Mouse (Mus musculus): Measurements from ENCODE around the gene Gtpbp1. TPM values are rescaled to one million over a fixed set of nuclear protein-coding genes. Genes with fewer than 3 reads are reported as not detected.
"Not testable (repeated sequence)": the region's sequence is repeated elsewhere in the genome, so short reads cannot be mapped to it uniquely, and the experiment has no call there.

The Gtpbp1 gene
- polyA plus RNA-seq (2012; rRNA removed): 45.0 and 46.6 TPM in 2 replicates

DNA sequence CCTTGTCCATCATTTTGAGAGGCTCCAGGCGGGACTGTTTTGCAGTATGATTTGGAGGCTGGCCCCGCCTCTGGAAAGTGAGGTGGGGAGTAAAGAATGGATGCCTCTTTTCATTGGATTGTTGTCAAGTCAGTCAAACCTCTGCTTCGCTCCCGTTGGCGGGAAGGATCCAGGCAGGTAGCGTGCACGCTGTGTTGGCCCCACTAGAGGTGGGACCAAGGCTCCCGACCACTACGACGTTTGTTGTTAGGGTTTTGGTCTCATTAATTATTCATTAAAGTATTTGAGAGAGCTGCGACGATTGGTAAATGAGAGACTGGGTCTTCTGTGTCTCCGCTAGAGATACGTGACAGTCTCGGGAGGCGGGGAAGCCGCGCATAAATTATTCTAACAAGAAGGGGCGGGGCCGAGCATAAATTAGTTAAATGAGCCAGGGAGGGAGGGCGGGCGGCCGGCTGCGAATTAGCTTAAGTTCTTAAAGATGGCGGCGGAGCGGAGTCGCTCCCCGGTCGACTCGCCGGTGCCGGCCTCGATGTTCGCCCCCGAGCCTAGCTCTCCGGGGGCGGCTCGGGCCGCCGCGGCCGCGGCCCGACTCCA, at the start of gene Gtpbp1:
TSS of gene Gtpbp1 (plus strand) at position 420 of the 597 bp plus-strand sequence.
- peak; percentile 99 to 100 for DNase-seq (ENCODE audit: extremely low spot score in 1 of 2, low spot score in 1 of 2)

DNA sequence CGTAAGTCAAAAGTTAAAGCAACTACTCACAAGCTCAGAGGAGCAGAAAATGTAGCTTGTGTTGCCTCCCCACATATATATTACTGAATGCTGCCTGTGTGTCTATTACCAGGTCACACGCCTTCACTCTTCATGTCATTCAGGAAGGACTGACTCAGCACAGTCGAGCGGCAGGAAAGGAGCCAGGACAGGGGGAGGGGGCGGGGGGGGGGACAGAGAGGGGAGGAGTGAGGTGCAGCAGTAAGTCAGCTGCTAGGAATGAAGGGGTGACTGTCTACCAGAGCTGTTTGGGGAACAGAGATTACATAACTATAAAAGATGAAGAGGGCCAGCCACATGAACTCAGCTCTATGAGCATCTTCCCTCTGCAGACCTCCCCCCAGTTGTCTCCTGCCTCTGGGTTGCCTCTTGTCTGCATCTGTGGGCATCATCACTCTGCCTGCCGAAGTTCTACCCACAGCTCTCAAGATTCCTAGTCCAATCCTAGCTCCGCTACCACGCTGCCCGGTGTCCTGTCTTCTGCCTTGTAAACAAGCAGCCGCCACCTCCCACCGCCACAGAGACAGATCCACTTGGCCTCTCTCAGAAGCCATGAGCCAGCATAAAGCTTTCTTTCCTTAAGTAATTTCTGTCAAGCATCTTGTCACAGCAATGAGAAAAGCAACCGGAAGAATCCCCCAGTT, 49.4 kb upstream of the Gtpbp1 start:
- peak in 1 of 2 experiments; percentile 51 for DNase-seq (ENCODE audit: extremely low spot score in 1 of 2, low spot score in 1 of 2)

DNA sequence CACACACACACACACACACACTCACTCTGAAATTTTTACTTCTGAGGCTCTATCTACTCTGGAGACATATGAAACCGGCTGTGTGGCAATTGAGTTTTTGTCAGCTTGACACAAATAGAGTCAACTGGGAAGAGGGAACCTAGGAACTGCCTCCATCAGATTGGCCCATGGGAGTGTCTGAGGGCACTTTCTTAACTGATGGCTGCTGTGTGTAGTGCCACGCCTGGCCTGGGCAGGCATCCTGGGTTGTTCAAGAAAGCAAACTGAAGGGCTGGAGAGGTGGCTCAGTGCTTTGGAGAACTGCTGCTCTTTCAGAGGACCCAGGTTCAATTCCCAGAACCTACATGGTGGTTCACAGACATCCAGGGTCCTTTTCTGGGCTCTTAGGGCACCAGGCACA, 45.2 kb upstream of the Gtpbp1 start:
- DNase-seq (ENCODE audit: extremely low spot score in 1 of 2, low spot score in 1 of 2): no peak

DNA sequence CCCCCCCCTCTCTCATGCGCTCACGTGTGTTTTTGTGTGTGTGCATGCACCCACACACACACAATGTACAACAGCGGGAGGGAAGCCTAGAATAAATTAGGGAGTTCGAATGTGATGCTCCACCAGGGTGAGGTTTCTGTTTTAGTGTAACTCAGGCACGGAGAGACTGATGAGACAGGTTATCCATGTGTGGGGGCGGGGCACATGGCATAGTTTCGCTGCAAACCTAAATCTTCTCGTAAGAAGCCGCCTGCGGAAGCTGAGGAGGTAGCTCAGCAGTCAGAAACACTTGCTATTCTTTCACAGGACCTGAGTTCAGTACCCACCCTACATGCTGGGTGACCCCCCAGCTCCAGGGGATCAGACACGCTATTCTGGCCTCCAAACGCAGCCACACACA, 42.5 kb upstream of the Gtpbp1 start:
- peak in 1 of 2 experiments; percentile 51 for DNase-seq (ENCODE audit: extremely low spot score in 1 of 2, low spot score in 1 of 2)

DNA sequence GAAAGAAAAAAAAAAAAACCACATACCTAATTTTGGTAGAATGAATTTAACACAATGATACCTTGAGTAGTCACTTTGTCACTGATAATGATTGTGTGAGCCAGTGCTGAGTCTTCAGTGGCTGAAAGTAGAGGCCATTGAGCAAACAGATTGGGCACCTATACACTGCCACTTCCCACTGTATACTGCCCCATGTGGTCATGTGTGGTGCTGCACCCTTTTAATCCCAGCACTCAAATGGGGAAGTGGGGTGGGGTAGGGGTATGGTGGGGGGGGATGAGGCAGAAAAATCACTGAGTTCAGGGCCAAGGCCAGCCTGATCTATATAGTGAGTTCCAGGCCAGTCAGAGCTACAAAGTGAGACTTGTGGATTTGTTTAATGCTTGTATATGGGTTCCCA, 40.1 kb upstream of the Gtpbp1 start:
- peak in 1 of 2 experiments; percentile 59 for DNase-seq (ENCODE audit: extremely low spot score in 1 of 2, low spot score in 1 of 2)

DNA sequence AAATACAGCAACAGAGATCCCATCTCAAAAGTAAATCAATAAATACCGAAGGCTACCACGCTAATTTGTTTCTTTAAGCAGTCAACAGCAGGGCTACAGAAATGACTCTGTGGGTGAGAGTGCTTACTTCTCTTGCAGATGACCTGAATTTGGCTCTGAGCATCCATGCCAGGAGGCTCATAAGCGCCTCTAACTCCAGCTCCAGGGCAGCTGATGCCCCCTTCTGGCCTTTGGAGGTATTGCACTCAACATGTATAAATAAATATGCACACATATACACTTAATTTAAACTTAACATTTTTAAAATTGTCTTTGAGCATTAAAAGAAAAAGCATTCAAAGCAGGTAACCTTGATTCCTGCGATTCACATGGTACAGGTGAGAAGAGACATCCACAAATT, 39.2 kb upstream of the Gtpbp1 start:
- DNase-seq (ENCODE audit: extremely low spot score in 1 of 2, low spot score in 1 of 2): no peak

DNA sequence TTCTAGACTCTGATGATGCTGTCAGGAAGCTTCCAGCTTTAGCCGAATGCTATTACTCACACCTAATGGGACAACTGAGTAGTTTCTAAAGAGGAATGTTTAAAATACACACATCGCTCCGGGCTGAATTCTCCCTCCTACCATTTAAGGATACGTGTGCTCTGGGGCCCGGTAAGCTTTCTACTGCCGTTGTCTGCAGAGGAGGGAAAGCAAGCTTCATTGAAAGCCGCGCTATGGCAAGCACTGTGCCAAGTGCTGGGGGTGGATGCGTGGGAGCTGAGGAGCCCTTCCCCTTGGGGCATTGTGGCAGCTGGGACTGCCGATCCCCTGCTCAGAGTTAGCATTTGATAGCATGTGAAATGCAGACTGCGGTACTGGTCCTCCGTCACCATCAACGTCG, 34.2 kb upstream of the Gtpbp1 start:
- DNase-seq (ENCODE audit: extremely low spot score in 1 of 2, low spot score in 1 of 2): peak in 1 of 2 experiments; percentile 70

DNA sequence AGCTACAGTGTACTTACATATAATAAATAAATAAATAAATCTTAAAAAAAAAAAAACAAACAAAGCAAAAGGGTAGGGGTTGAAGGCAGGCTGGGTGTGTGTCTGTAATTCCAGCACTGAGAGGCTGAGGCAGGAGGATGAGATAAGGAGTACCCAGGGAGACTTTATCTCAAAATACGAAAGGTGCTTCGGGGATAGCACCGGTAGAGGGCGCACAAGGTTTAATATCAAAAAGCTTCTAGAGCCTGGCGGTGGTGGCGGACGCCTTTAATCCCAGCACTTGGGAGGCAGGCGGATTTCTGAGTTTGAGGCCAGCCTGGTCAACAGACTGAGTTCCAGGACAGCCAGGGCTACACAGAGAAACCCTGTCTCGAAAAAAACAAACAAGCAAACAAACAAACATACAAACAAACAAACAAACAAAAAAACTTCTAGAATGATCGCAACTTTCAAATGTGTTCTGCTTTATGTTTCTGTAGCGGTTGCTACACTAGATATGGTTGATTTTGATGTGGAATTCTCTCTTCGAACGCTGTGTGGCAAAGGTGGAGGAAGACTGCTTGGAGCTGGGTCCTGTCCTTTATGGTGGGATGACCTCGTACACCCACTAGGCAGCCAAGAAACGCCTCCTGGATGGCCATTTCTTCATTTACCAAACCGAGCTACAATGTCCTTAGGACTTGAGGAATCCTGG, 32.7 kb upstream of the Gtpbp1 start:
- DNase-seq (ENCODE audit: extremely low spot score in 1 of 2, low spot score in 1 of 2): peak; percentile 68 to 95

DNA sequence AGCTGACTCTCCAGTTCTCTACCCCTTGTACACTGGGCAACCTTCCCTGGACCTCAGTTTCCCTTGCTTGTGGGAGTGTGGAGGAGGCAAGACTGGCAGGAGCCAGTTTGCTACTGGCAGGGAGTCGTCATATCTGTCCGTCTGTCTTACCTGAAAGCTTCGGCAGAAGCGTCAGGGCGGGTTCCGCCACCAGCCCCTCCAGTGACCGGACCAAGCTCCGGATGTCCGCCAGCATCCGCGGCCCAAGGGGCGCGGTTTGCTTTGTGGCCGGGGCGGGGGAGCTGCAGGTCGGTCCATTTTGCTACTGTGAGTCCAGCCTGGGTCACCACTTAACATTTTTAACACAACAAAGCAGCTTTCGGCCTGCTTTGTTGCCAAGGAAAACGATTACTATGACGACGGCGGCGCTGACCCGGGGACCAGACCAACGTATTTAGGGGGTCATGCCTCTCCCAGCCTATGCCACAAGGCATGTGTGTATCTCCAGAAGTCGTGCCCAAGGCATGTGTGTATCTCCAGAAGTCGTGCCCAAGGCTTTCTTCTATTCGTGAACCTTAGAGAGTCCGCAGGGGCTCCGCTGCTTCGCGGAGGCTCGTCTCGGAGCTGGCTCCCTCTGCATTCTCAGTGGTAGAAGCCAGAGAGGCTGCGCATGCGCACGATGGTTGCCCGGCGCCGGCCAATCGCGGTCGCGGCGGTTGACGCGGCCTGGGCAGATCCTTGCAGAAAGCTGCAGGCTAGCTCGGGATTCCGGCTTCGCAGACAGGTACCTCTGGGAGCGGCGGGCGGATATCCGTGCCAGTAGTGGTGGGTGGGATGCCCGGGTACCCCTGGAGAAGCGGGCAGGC, 31.9 kb upstream of the Gtpbp1 start, which contains the start of the genes Fam227a and Cby1:
TSS of gene Fam227a (minus strand) at position 426 of the 845 bp plus-strand sequence.
TSS of gene Cby1 (plus strand) at position 669 of the 845 bp plus-strand sequence.
- DNase-seq (ENCODE audit: extremely low spot score in 1 of 2, low spot score in 1 of 2): peak; percentile 84 to 96

DNA sequence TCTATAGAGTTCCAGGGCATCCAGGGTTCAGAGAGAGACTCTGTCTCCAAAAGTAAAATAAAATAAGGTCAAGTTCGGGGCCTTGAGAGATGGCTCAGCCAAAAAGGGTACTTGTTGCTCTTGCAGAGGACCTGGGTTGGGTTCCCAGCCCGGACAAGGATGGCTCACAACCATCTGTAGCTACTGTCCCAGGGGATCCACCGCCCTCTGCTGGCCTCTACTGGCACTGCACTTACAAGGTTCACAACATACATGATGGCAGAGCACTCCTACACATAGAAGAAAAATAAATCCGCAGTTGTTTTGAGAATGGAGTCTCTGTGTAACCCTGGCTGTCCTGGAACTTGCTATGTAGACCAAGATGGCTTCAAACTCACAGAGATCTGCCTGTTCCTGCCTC, 28.8 kb upstream of the Gtpbp1 start:
- no peak for DNase-seq (ENCODE audit: extremely low spot score in 1 of 2, low spot score in 1 of 2)

DNA sequence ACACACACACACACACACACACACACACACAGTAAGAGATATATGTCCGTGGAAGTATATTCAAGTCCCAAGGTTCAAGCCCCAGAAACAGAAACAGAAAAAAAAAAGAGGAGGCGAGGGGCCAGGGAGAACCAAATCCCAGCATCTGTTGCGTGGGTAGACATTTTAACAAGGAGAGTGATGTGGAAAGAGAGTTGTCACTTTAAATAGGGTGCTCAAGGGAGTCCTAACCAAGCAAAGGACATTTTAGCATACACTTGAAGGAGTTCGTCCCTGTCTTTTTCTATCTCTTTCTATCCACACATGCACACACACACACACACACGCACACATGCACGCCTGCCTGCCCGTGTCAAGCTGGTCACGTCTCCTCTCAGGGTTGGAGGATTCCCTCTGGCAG, 26.0 kb upstream of the Gtpbp1 start:
- DNase-seq (ENCODE audit: extremely low spot score in 1 of 2, low spot score in 1 of 2): peak; percentile 52 to 74

DNA sequence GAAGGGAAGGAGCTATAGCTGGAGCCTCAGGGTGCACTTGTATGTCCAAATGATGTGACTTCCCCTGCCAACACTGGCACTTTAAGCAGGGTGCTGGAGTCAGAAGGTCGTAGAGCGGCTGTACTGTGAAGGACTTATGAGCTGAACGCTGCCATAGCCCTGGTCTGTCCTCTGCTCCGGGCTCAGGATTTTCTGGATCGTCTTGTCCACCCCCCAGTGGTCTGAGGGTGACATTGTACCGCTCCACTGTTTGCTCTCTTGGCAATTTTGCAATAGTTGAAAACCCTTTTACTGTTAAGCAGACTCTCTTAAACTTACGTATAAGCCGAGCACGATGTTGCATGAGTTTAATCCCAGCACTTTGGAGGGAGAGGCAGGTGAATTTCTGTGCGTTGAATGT, 21.4 kb upstream of the Gtpbp1 start:
- DNase-seq (ENCODE audit: extremely low spot score in 1 of 2, low spot score in 1 of 2): no peak

DNA sequence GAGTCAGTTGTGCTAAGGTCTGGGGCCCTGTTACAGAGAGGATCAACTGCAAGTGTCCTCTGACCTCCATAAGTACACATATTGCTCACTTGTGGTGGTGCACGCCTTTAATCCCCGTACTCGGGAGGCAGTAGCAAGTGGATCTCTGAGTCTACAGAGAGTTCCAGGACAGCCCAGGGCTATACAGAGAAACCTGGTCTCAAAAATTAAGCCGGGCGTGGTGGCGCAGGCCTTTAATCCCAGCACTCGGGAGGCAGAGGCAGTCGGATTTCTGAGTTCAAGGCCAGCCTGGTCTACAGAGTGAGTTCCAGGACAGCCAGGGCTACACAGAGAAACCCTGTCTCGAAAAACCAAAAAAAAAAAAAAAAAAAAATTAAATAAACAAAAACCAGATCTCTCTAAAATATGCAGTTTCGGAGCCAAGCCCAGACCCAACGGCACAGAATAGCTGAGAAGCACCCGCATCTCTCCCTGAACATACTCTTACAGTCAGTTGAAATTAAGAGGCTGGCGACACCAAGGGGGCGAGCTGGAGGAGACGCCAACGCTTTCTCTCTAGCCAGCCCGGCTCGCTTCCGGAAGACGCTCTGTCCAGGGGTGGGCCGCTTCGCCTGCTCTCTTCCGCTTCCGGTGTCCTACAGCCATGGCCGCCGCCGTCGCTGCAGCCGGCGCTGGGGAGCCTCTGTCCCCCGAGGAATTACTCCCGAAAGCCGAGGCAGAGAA, 20.2 kb upstream of the Gtpbp1 start, which contains the start of gene Tomm22:
TSS of gene Tomm22 (plus strand) at position 613 of the 723 bp plus-strand sequence.
- DNase-seq (ENCODE audit: extremely low spot score in 1 of 2, low spot score in 1 of 2): peak; percentile 83 to 93

DNA sequence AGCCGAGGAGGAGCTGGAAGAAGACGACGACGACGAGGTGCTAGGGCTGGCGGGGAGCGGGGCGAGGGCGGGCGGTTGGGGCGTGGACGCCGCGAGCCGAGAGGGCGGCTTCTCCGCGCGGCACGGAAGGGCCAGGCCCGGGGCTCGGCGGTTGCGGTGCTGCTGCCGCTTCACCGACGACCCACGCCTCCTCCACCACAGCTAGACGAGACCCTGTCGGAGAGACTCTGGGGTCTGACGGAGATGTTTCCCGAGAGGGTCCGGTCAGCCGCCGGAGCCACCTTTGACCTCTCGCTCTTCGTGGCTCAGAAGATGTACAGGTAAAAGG, 19.7 kb upstream of the Gtpbp1 start:
- no peak for DNase-seq (ENCODE audit: extremely low spot score in 1 of 2, low spot score in 1 of 2)

DNA sequence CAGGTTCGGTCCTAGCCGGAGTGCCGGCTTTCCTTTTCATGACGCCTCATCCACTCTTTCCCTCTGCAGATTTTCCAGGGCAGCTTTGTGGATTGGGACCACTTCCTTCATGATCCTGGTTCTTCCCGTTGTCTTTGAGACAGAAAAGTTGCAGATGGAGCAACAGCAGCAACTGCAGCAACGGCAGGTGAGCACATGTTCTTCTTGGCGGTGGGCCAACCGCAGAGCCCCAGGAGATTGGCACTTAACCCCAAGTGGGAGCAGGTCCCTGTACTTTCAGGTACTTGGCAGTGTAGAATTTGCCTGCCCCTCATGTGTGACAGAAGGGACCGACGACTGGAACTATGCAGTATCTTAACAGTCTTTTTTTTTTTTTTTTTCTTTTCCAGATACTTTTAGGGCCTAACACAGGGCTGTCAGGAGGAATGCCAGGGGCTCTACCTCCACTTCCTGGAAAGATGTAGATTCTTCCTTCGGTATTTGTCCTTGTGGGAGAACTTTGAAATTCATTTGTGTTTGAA, 18.8 kb upstream of the Gtpbp1 start:
- not testable (repeated sequence) for DNase-seq (ENCODE audit: extremely low spot score in 1 of 2, low spot score in 1 of 2)

DNA sequence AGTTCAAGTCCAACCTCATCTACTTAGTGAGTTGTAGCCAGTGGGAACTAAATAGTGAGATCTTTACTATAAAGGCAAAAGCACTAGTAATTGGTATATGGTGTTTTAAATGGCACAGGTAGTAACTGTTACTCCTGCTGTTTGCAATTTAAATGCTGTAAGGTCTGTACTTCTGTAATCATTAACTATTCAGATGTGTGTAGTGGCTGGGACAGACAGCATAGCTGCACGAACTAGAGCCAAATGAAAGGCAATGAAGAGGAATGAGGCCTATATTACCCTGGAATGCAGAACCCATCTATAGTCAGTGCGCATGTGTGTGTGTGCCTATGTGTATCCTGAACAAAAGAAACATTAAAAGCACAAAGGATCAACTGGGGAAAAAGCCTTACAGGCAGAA, 12.7 kb upstream of the Gtpbp1 start:
- DNase-seq (ENCODE audit: extremely low spot score in 1 of 2, low spot score in 1 of 2): no peak

DNA sequence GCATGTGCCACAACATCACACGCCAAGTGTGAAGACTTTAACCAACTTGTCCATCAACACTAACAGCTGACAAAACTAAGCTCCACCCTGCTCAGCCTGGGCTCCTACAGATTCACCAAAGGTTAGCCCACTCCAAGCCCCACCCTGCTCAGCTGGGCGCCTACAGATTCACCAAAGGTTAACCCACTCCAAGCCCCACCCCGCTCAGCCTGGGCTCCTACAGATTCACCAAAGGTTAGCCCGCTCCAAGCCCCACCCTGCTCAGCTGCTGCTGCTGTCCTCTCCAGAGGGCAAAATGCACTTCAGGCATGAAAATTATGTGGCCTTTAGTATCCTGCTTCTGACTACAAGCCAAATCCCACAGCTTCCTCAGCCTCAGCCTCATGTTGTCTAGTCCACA, 8.7 kb upstream of the Gtpbp1 start:
- no peak for DNase-seq (ENCODE audit: extremely low spot score in 1 of 2, low spot score in 1 of 2)

DNA sequence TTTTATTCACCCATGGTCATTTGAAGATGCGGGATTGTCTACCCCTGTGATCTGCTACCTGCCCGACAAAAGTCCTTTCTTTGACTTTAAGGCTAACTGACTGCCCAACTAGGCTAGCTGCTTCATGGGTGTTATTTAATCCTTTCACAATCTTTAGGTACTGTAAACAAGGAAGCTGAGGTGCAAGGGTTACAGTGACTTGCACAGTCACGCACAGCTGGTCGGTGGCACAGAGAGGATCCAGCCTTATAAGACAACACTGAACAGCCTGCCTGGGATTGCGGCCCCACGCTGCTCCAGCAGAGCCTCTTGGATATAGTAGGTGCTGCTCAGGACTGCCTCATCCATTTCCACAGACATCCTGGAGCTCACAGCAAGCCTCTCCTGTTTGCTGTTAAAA, 7.5 kb upstream of the Gtpbp1 start:
- no peak for DNase-seq (ENCODE audit: extremely low spot score in 1 of 2, low spot score in 1 of 2)

DNA sequence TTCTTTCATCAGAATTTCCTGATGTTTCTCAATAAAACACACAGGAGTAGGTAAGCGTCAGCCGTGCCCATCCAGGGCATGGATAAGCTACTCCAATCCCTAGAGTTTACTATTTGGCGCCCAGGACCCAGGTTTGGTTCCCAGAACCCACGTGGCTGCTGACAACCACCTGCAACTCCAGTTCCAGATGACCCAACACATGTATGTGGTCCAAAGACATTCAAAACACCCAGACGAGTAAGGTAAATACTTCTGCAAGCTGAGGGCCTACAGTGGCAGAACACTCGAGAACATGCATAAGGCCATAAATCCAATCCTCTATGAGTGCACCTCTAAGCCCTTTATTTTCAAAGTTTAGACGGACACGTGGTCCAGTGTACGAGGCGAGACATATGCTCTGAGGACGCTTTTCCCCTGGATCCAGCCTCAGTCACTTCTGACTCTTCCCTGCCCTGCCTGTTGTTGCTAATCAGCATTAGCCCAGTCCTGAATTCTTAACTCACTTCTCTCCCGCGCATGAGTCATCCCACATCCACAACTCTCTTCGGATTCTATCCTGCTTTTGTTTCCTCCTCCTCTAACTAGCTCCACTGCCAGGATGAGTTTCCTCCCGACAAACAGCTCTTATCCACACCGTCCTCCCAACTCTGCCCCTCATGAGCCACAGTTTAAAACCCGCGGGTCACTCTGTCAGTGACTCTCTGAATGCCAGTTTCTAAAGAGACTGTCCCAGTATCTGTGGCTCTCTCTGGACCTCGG, 6.8 kb upstream of the Gtpbp1 start:
- peak in 1 of 2 experiments; percentile 70 for DNase-seq (ENCODE audit: extremely low spot score in 1 of 2, low spot score in 1 of 2)
